Mouse (Mus musculus) hindbrain, embryonic 10.5 days (tissue): ENCODE data around the gene Fxyd1. TPM values are rescaled to one million over a fixed set of nuclear protein-coding genes. Genes with fewer than 3 reads are reported as not detected.

ENCODE experiments used
- DNase-seq: peaks from one replicate; pipeline ENCODE4 v3.0.0-alpha.2; 2017; ENCODE audit warnings: low spot score
- H3K27ac ChIP-seq: fragments of 300-500 bp; sonication (generic); 2 replicates; pipeline ENCODE4 v1.5.1; 2016; ENCODE audit warnings: mild to moderate bottlenecking, moderate library complexity
- H3K27me3 ChIP-seq: fragments of 300-500 bp; sonication (generic); 2 replicates; pipeline ENCODE4 v1.6.1; 2016; ENCODE audit warnings: mild to moderate bottlenecking; ENCODE audit not compliant: poor library complexity, insufficient read depth, severe bottlenecking
- H3K36me3 ChIP-seq: fragments of 300-500 bp; sonication (generic); 2 replicates; pipeline ENCODE4 v1.6.1; 2016; ENCODE audit warnings: mild to moderate bottlenecking, moderate library complexity
- H3K4me1 ChIP-seq: fragments of 300-500 bp; sonication (generic); replicated peaks from 2 replicates; pipeline ENCODE4 v1.6.1; 2016; ENCODE audit warnings: mild to moderate bottlenecking
- H3K4me3 ChIP-seq: fragments of 300-500 bp; sonication (generic); 2 replicates; pipeline ENCODE4 v1.5.1; 2016; ENCODE audit warnings: mild to moderate bottlenecking, moderate library complexity
- H3K9me3 ChIP-seq: fragments of 300-500 bp; sonication (generic); 2 replicates; pipeline ENCODE4 v1.6.1; 2016; ENCODE audit warnings: mild to moderate bottlenecking, moderate library complexity
- WGBS: fragments of 180-500 bp; shearing (Covaris S2); methylation state at CpG from one replicate; pipeline ENCODE4 v1.1.7; 2016; 5-methylcytosine and 5-hydroxymethylcytosine counted together
- polyA plus RNA-seq: library from polyadenylated mRNA; unstranded; fragments of >200 nt; fragmentation: Nextera tagmentation; extraction: Ambion mirVana; gene quantifications from 2 replicates; pipeline ENCODE4 v1.2.1, GENCODE M21; 2016

The Fxyd1 gene
- polyA plus RNA-seq, 1 experiment from 2014 or later: 14.0 TPM

- Histone ChIP-seq H3K27me3 (peaks cover 57% of the 10 kb centered on the region), H3K9me3 (no peaks in the 10 kb centered on the region), H3K36me3 (no peaks in the 10 kb centered on the region), H3K27ac (peak overlapping the region; percentile 40), H3K4me1 (peaks cover 14% of the 10 kb centered on the region), H3K4me3 (peak overlapping the region; percentile 42)
- WGBS: 4% methylated on average over 28 of the region's 28 CpGs
- no peak for DNase-seq
These were observed 15.2 kb downstream of the Fxyd1 start for GRCm38 (mm10) chr7:31041662-31042315.

- Histone ChIP-seq H3K4me3 (0 out of 2 replicates have a peak overlapping the region, but pooled peaks have one; percentile 42), H3K9me3 (no peaks in the 10 kb centered on the region), H3K36me3 (no peaks in the 10 kb centered on the region), H3K27ac (no peak overlapping the region), H3K4me1 (peaks cover 14% of the 10 kb centered on the region), H3K27me3 (peaks cover 54% of the 10 kb centered on the region)
- 36% methylated on average over 8 of the region's 8 CpGs for WGBS
- no peak for DNase-seq
These were observed 16.0 kb downstream of the Fxyd1 start for GRCm38 (mm10) chr7:31041023-31041407.

- no peak for DNase-seq
- no peaks in the 10 kb centered on the region for H3K36me3 ChIP-seq
- H3K27ac ChIP-seq: no peak overlapping the region
- peaks cover 54% of the 10 kb centered on the region for H3K27me3 ChIP-seq
- H3K9me3 ChIP-seq: no peaks in the 10 kb centered on the region
- WGBS: 81% methylated on average over 12 of the region's 12 CpGs
- H3K4me1 ChIP-seq: peaks cover 14% of the 10 kb centered on the region
- H3K4me3 ChIP-seq: no peak overlapping the region
These were observed 16.5 kb downstream of the Fxyd1 start for GRCm38 (mm10) chr7:31040281-31041022.

DNA sequence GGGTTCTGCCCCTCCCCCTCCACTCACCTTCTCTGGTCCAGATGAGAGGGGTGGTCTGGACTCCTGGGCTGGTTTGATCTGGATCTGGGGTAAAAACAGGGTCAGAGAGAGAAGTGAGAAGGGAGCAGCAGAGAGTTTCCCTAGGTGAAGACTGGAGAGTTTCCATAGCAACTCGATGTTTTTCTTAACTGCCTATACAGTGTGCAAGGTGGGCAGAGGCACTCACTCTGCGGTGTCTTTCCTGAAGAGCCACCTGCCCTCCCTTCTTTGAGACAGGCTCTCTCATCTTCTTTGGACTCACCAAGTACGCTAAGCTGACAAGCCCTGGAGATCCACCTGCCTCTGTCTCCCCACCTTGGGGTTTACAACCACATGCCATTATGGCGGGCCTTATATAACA is 18.0 kb downstream of the Fxyd1 start:
- H3K27ac ChIP-seq: no peak overlapping the region
- DNase-seq: no peak
- no peaks in the 10 kb centered on the region for H3K9me3 ChIP-seq
- WGBS: 87% methylated on average over 4 of the region's 4 CpGs
- no peaks in the 10 kb centered on the region for H3K36me3 ChIP-seq
- peaks cover 14% of the 10 kb centered on the region for H3K4me1 ChIP-seq
- no peak overlapping the region for H3K4me3 ChIP-seq
- peaks cover 40% of the 10 kb centered on the region for H3K27me3 ChIP-seq

DNA sequence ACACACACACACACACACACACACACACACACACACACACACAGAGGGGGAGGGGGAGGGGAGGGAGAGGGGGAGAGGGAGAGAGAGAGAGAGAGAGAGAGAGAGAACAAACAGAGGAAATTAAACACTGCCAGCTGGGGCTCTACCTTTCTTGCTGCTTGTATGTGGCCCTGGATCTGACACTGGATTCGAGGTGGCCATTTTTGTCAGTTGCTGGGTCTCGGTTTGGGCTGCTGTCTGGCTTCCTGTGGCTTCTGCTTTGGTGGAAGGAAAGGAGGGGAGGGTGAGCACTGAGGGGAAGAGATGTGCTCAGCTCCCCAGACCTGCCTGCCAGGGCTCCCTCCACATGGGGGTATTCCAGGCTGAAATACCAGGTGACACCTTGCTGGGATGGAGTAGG is 19.3 kb downstream of the Fxyd1 start:
- DNase-seq: no peak
- Histone ChIP-seq H3K27me3 (peaks cover 26% of the 10 kb centered on the region), H3K27ac (no peak overlapping the region), H3K9me3 (no peaks in the 10 kb centered on the region), H3K36me3 (no peaks in the 10 kb centered on the region), H3K4me1 (peaks cover 14% of the 10 kb centered on the region), H3K4me3 (no peak overlapping the region)
- WGBS: 71% methylated on average over 2 of the region's 2 CpGs

GRCm38 (mm10) chr7:31036917-31037316 is 20.1 kb downstream of the Fxyd1 start:
- H3K4me3 ChIP-seq: no peak overlapping the region
- H3K27ac ChIP-seq: no peak overlapping the region
- 85% methylated on average over 7 of the region's 7 CpGs for WGBS
- no peaks in the 10 kb centered on the region for H3K9me3 ChIP-seq
- DNase-seq: no peak
- H3K27me3 ChIP-seq: peaks cover 19% of the 10 kb centered on the region
- peaks cover 8% of the 10 kb centered on the region for H3K4me1 ChIP-seq
- H3K36me3 ChIP-seq: no peaks in the 10 kb centered on the region

- WGBS: 86% methylated on average over 11 of the region's 11 CpGs
- Histone ChIP-seq H3K27me3 (peaks cover 2% of the 10 kb centered on the region), H3K27ac (no peak overlapping the region), H3K4me1 (no peaks in the 10 kb centered on the region), H3K36me3 (no peaks in the 10 kb centered on the region), H3K9me3 (no peaks in the 10 kb centered on the region), H3K4me3 (no peak overlapping the region)
- DNase-seq: no peak
These were observed 21.7 kb downstream of the Fxyd1 start for GRCm38 (mm10) chr7:31035291-31035690.

GRCm38 (mm10) chr7:31034789-31035188 is 22.2 kb downstream of the Fxyd1 start:
- 63% methylated on average over 11 of the region's 11 CpGs for WGBS
- Histone ChIP-seq H3K27me3 (no peaks in the 10 kb centered on the region), H3K9me3 (no peaks in the 10 kb centered on the region), H3K4me3 (no peak overlapping the region), H3K36me3 (no peaks in the 10 kb centered on the region), H3K4me1 (no peaks in the 10 kb centered on the region), H3K27ac (no peak overlapping the region)
- DNase-seq: no peak

- no peaks in the 10 kb centered on the region for H3K4me1 ChIP-seq
- H3K36me3 ChIP-seq: no peaks in the 10 kb centered on the region
- no peaks in the 10 kb centered on the region for H3K9me3 ChIP-seq
- H3K4me3 ChIP-seq: no peak overlapping the region
- DNase-seq: no peak
- no peaks in the 10 kb centered on the region for H3K27me3 ChIP-seq
- no peak overlapping the region for H3K27ac ChIP-seq
- 80% methylated on average over 9 of the region's 9 CpGs for WGBS
These were observed 23.4 kb downstream of the Fxyd1 start for GRCm38 (mm10) chr7:31033409-31034165.

DNA sequence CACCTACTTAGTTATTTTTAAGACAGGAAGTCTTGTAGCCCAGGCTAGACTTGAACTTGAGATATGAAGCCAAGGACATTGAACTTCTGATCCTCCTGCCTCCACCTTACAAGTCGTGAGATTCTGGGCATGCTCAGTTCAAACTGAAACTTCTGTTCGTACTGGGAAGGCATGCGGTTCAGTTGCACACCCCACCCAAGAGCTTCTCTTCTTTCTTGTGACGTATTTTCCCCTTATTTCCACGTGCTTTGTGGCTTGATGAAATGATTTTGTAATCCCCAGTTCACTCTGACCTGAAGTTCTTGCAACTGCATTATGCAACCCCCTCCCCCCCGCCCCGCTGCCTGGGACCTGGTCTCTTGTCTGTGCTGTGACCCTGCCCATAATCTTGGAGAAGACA is 25.3 kb downstream of the Fxyd1 start:
- 89% methylated on average over 7 of the region's 7 CpGs for WGBS
- Histone ChIP-seq H3K36me3 (no peaks in the 10 kb centered on the region), H3K27me3 (no peaks in the 10 kb centered on the region), H3K27ac (no peak overlapping the region), H3K9me3 (no peaks in the 10 kb centered on the region), H3K4me3 (no peak overlapping the region), H3K4me1 (no peaks in the 10 kb centered on the region)
- DNase-seq: no peak

- 74% methylated on average over 2 of the region's 2 CpGs for WGBS
- no peaks in the 10 kb centered on the region for H3K27me3 ChIP-seq
- H3K4me3 ChIP-seq: no peak overlapping the region
- DNase-seq: no peak
- no peaks in the 10 kb centered on the region for H3K9me3 ChIP-seq
- H3K36me3 ChIP-seq: no peaks in the 10 kb centered on the region
- no peaks in the 10 kb centered on the region for H3K4me1 ChIP-seq
- no peak overlapping the region for H3K27ac ChIP-seq
These were observed 26.3 kb downstream of the Fxyd1 start for GRCm38 (mm10) chr7:31030717-31031116.

DNA sequence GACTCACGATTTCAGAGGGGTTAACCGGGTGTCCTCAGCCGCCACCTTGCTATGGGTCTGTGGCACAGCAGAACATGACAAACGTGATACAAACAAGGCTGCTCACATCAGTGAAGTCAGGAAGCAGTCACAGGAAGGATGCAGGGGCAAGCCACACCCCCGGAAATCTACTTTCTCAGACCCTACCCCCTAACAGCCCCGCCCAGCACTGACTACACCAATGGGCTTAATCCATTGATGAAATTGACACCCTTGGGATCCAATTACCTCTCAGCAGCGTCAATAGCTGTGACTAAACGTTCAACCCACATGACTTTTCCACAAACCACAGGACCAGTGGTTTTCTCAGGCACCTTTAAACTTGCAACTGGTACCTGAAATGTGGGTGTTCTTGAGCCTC is 28.4 kb downstream of the Fxyd1 start:
- WGBS: 74% methylated on average over 8 of the region's 8 CpGs
- no peaks in the 10 kb centered on the region for H3K4me1 ChIP-seq
- H3K27ac ChIP-seq: no peak overlapping the region
- H3K4me3 ChIP-seq: no peak overlapping the region
- H3K36me3 ChIP-seq: no peaks in the 10 kb centered on the region
- H3K9me3 ChIP-seq: no peaks in the 10 kb centered on the region
- no peaks in the 10 kb centered on the region for H3K27me3 ChIP-seq
- DNase-seq: no peak
